Mouse (Mus musculus): ENCODE results near the gene Plin4. TPM values are rescaled to one million over a fixed set of nuclear protein-coding genes. Genes with fewer than 3 reads are reported as not detected.
"Not testable (repeated sequence)": the region's sequence is repeated elsewhere in the genome, so short reads cannot be mapped to it uniquely, and the experiment has no call there.

Gene Plin4
- polyA plus RNA-seq, 1 experiment, result 0.73 TPM

DNA sequence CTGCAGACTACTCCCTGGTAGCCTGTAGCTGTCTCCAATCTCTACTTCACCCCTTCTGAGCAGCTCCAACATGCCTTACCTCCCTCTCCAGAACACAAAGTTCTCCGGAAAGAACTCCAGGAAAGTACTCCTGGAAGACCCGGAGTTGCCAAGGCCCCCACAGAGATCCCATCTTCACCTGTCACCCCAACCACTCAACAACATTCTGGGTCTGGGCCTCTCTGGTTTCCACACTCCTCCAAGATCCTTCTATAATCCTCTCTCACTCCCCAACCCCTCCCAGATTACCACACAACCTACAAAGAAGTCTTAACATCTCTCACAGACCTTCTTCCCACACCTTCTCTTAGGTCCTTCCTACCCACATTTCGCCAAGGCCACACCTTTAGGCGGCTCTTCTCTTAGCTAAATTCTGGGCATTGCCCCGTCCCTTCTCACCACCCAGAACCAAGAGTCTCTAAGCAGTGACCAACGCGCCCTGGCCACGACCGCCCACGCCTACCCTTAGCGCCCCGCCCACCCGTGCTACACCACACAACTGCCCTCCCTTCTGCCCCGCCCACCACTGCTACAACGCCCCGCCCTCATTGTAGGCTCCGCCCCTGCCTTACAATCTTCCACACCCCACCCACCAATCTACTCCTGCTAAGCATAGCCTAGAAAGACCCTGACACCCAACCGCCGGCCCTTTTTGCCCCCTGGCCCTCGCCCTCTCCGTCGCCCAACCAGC is 35.3 kb downstream of the Plin4 start:
- TF ChIP-seq POLR2A (IDR thresholded peaks at IDR 0.05; ENCODE audit: extremely low read depth, insufficient read depth, low read length) (no peak), CTCF (IDR thresholded peaks at IDR 0.05; ENCODE audit: extremely low read depth, insufficient read depth, low read length) (no peak)
- peak overlapping the region; percentile 95 for H3K27ac ChIP-seq (ENCODE audit: insufficient read depth, low read length)
- peak overlapping the region; percentile 86 for H3K4me3 ChIP-seq (ENCODE audit: insufficient read depth, low read length)
- H3K4me1 ChIP-seq (ENCODE audit: control insufficient read depth, insufficient read depth, low read length), result peaks cover 2% of the 10 kb centered on the region; the same call in 1 of the 2 replicates

GRCm38 (mm10) chr17:56072243-56072642 is 37.4 kb downstream of the Plin4 start:
- H3K4me1 ChIP-seq (ENCODE audit: control insufficient read depth, insufficient read depth, low read length), result peaks cover 2% of the 10 kb centered on the region; the same call in 1 of the 2 replicates
- H3K4me3 ChIP-seq (ENCODE audit: insufficient read depth, low read length), result no peak overlapping the region
- no peak for TF ChIP-seq CTCF (IDR thresholded peaks at IDR 0.05; ENCODE audit: extremely low read depth, insufficient read depth, low read length)
- no peak for TF ChIP-seq POLR2A (IDR thresholded peaks at IDR 0.05; ENCODE audit: extremely low read depth, insufficient read depth, low read length)
- no peak overlapping the region for H3K27ac ChIP-seq (ENCODE audit: insufficient read depth, low read length)

GRCm38 (mm10) chr17:56071126-56071525 is 38.5 kb downstream of the Plin4 start:
- Histone ChIP-seq H3K27ac (ENCODE audit: insufficient read depth, low read length) (no peak overlapping the region), H3K4me3 (ENCODE audit: insufficient read depth, low read length) (no peak overlapping the region), H3K4me1 (ENCODE audit: control insufficient read depth, insufficient read depth, low read length) (peaks cover 2% of the 10 kb centered on the region; the same call in 1 of the 2 replicates)
- no peak for TF ChIP-seq POLR2A (IDR thresholded peaks at IDR 0.05; ENCODE audit: extremely low read depth, insufficient read depth, low read length)
- no peak for TF ChIP-seq CTCF (IDR thresholded peaks at IDR 0.05; ENCODE audit: extremely low read depth, insufficient read depth, low read length)

- H3K4me3 ChIP-seq (ENCODE audit: insufficient read depth, low read length), result no peak overlapping the region
- H3K27ac ChIP-seq (ENCODE audit: insufficient read depth, low read length), result no peak overlapping the region
- TF ChIP-seq CTCF (IDR thresholded peaks at IDR 0.05; ENCODE audit: extremely low read depth, insufficient read depth, low read length) (no peak), POLR2A (IDR thresholded peaks at IDR 0.05; ENCODE audit: extremely low read depth, insufficient read depth, low read length) (no peak)
- H3K4me1 ChIP-seq (ENCODE audit: control insufficient read depth, insufficient read depth, low read length), result peaks cover 1% of the 10 kb centered on the region; the same call in 1 of the 2 replicates
Measured at GRCm38 (mm10) chr17:56069066-56069465, 40.5 kb downstream of the Plin4 start.

- no peak overlapping the region for H3K27ac ChIP-seq (ENCODE audit: insufficient read depth, low read length)
- H3K4me1 ChIP-seq (ENCODE audit: control insufficient read depth, insufficient read depth, low read length), result no peaks in the 10 kb centered on the region
- TF ChIP-seq CTCF (IDR thresholded peaks at IDR 0.05; ENCODE audit: extremely low read depth, insufficient read depth, low read length) (no peak), POLR2A (IDR thresholded peaks at IDR 0.05; ENCODE audit: extremely low read depth, insufficient read depth, low read length) (no peak)
- no peak overlapping the region for H3K4me3 ChIP-seq (ENCODE audit: insufficient read depth, low read length)
Measured at GRCm38 (mm10) chr17:56066451-56066850, 43.2 kb downstream of the Plin4 start.

DNA sequence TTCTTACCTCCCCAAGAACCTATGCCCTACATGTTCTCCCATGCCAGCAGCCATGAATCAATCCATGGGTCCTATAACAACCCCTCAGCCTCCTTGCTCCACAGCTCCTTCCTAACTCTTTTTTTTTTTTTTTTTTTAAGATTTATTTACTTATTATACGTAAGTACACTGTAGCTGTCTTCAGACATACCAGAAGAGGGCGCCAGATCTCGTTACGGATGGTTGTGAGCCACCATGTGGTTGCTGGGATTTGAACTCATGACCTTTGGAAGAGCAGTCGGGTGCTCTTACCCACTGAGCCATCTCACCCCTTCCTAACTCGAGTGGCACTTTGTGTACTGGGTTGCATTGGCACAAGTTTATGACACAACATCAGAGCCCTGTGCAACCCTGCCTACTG is 43.9 kb downstream of the Plin4 start:
- not testable (repeated sequence) for H3K4me1 ChIP-seq (ENCODE audit: control insufficient read depth, insufficient read depth, low read length)

GRCm38 (mm10) chr17:56062081-56062480 is 47.5 kb downstream of the Plin4 start:
- TF ChIP-seq POLR2A (IDR thresholded peaks at IDR 0.05; ENCODE audit: extremely low read depth, insufficient read depth, low read length) (no peak), CTCF (IDR thresholded peaks at IDR 0.05; ENCODE audit: extremely low read depth, insufficient read depth, low read length) (no peak)
- H3K27ac ChIP-seq (ENCODE audit: insufficient read depth, low read length), result no peak overlapping the region
- H3K4me1 ChIP-seq (ENCODE audit: control insufficient read depth, insufficient read depth, low read length), result no peaks in the 10 kb centered on the region
- H3K4me3 ChIP-seq (ENCODE audit: insufficient read depth, low read length), result no peak overlapping the region

More for the DNA sequence above, 43.9 kb downstream of the Plin4 start:
- H3K4me3 ChIP-seq (ENCODE audit: insufficient read depth, low read length); H3K27ac ChIP-seq (ENCODE audit: insufficient read depth, low read length): not testable (repeated sequence)

GRCm38 (mm10) chr17:56057381-56058120 is 52.1 kb downstream of the Plin4 start:
- Histone ChIP-seq H3K4me1 (ENCODE audit: control insufficient read depth, insufficient read depth, low read length) (no peaks in the 10 kb centered on the region), H3K27ac (ENCODE audit: insufficient read depth, low read length) (no peak overlapping the region), H3K4me3 (ENCODE audit: insufficient read depth, low read length) (no peak overlapping the region)
- no peak for TF ChIP-seq CTCF (IDR thresholded peaks at IDR 0.05; ENCODE audit: extremely low read depth, insufficient read depth, low read length)
- TF ChIP-seq POLR2A (IDR thresholded peaks at IDR 0.05; ENCODE audit: extremely low read depth, insufficient read depth, low read length), result no peak

DNA sequence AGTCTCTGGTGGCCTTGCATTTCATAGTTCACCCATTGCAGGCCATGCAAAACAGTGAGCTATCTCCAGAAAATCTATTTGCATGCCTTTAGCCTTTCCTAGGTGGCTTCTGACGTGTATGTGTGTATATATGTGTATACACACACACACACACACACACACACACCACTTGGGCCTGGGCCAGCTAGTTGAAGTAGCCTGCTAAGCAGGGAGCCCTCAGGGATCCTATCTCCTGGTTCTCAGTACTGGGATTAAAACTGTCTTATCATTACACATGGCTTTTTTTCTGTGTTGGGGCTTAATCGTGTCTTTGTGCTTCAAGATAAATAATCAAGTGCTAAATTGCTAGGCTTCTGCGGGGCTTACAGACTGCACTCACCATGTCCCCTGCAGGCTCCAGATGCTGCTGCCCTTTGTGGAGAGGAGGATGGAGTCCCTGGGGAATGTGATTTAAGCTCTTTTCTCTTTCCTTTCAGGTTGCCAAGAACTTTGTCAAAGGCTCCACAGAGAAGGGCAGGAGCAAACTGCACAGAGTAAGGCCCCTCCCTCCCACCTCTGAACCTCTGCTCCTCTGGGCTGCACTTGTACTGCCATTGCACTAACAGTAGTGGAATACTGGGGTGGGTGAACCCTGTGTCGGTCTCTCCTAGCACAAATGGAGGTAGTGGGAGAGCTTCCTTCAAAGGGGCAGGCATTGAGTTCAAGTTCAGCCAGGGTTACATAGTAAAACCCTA is 53.5 kb downstream of the Plin4 start:
- Histone ChIP-seq H3K4me1 (ENCODE audit: control insufficient read depth, insufficient read depth, low read length) (no peaks in the 10 kb centered on the region), H3K4me3 (ENCODE audit: insufficient read depth, low read length) (no peak overlapping the region), H3K27ac (ENCODE audit: insufficient read depth, low read length) (no peak overlapping the region)
- TF ChIP-seq CTCF (IDR thresholded peaks at IDR 0.05; ENCODE audit: extremely low read depth, insufficient read depth, low read length) (no peak), POLR2A (IDR thresholded peaks at IDR 0.05; ENCODE audit: extremely low read depth, insufficient read depth, low read length) (no peak)

All from cortical plate, adult 2 months (tissue).